Mouse (Mus musculus): ENCODE results near the gene Foxf1. TPM values are rescaled to one million over a fixed set of nuclear protein-coding genes. Genes with fewer than 3 reads are reported as not detected.

Foxf1 gene
- total RNA-seq, 2 experiments from 2014 or later: 1.4 to 1.7 TPM

DNA sequence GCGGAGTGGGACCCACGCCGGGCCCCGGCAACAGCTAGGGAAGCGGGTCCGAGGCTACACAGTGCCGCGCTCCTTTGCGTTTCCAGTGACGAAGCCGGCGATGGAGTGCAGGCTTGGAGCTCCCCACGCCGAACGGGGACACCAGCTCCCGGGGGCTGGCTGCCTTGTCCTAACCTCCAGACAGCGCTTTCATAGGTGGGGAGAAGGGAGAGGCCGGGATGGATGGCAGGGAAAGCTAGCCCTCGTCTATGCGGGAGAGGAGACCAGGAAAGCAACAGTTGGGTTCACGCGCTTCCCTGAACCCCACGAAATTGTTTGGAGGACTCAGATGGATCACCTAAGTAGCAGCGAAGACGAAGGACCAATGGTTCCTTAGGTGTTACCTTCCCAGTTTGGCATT lies 30.9 kb downstream of the Foxf1 start:
- no peak for DNase-seq

DNA sequence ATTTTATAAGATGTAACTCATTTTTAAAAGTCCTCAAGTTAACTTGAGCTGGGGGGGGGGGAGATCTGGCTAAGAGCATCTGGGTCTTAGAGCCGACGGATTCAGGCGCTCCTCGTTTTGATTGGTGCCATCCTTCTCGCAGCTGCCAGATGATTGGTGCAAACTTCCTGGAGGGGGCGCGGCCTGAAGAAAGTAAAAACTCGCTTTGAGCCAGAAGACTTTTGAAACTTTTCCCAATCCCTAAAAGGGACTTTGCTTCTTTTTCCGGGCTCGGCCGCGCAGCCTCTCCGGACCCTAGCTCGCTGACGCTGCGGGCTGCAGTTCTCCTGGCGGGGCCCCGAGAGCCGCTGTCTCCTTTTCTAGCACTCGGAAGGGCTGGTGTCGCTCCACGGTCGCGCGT lies 31.8 kb downstream of the Foxf1 start, which contains the start of gene Foxc2:
Gene Foxc2 (plus strand): TSS at position 224 of the 400 bp plus-strand sequence.
- peak; percentile 87 for DNase-seq

DNA sequence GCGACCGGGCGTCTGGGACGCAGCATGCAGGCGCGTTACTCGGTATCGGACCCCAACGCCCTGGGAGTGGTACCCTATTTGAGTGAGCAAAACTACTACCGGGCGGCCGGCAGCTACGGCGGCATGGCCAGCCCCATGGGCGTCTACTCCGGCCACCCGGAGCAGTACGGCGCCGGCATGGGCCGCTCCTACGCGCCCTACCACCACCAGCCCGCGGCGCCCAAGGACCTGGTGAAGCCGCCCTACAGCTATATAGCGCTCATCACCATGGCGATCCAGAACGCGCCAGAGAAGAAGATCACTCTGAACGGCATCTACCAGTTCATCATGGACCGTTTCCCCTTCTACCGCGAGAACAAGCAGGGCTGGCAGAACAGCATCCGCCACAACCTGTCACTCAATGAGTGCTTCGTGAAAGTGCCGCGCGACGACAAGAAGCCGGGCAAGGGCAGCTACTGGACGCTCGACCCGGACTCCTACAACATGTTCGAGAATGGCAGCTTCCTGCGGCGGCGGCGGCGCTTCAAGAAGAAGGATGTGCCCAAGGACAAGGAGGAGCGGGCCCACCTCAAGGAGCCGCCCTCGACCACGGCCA lies 32.5 kb downstream of the Foxf1 start:
- DNase-seq: peak; percentile 38

- no peak for DNase-seq
Measured at GRCm38 (mm10) chr8:121117186-121117651, 33.0 kb downstream of the Foxf1 start.

DNA sequence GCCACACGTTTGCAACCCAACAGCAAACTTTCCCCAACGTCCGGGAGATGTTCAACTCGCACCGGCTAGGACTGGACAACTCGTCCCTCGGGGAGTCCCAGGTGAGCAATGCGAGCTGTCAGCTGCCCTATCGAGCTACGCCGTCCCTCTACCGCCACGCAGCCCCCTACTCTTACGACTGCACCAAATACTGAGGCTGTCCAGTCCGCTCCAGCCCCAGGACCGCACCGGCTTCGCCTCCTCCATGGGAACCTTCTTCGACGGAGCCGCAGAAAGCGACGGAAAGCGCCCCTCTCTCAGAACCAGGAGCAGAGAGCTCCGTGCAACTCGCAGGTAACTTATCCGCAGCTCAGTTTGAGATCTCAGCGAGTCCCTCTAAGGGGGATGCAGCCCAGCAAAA lies 33.7 kb downstream of the Foxf1 start:
- DNase-seq: no peak

DNA sequence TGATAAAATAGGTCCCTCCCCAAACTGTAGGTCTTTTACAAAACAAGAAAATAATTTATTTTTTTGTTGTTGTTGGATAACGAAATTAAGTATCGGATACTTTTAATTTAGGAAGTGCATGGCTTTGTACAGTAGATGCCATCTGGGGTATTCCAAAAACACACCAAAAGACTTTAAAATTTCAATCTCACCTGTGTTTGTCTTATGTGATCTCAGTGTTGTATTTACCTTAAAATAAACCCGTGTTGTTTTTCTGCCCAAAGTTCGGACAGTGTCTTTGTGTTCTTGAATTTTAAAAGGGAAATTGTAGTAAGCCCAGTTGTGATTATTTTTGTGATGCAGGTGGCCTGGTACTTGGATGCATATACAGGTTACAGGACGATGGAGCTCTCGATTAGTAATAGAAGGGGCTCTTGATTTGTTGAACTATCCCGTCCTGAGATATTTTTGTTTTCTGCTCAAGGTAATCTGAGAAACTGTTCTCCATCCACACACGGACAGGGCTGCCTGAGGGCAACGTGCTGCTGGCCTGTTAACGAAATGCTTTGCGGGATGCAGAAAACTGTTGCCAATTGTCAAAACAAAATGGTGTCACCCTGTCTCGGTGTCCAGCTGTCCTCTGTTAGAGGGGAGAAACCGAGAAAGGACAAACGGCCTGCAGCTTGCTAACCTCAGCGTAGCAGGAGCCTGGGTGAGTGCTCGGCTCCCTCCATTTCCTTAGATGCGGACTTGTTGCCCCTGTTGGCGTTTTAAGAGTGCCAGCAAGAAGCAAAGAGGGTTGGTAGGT lies 34.6 kb downstream of the Foxf1 start:
- no peak for DNase-seq

DNA sequence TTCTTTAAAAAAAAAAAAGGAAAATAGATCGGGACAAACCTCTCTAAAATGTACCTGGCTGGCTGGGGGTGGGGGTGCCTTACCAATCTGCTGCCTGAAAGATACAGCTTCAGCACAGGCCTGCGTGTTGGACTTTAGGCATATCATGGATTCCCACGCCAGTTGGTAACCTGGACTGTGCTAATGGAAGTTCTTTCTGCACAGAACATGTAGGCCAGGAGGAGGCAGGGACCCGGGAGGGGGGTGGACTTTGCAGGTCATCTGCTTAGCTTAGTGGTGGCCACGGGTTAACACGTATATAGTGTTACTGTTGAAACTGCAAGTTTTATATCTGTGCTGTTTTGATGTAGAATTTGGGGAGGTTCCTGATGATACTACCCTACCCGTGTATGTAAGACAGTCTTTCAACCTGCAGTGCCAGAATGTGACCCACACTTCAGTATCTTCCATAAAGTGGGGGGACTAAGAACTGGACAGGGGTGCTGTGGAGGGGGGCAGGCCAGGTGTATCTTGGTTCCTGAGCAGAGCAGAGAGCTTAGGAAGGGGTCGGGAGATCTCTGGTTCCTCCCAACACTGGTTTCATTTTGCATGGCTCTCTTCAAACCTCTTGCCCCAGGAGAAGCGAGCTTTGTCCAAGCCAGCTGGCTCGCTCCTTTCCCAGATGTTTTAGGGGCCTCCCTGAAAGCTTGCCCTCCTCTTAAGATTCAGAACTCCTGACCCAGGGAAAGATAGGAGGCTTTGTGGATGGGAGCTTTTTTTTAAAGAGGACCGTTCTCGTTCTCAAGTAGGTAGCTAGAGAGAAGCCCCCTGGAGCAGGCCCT lies 35.7 kb downstream of the Foxf1 start:
- DNase-seq: no peak

DNA sequence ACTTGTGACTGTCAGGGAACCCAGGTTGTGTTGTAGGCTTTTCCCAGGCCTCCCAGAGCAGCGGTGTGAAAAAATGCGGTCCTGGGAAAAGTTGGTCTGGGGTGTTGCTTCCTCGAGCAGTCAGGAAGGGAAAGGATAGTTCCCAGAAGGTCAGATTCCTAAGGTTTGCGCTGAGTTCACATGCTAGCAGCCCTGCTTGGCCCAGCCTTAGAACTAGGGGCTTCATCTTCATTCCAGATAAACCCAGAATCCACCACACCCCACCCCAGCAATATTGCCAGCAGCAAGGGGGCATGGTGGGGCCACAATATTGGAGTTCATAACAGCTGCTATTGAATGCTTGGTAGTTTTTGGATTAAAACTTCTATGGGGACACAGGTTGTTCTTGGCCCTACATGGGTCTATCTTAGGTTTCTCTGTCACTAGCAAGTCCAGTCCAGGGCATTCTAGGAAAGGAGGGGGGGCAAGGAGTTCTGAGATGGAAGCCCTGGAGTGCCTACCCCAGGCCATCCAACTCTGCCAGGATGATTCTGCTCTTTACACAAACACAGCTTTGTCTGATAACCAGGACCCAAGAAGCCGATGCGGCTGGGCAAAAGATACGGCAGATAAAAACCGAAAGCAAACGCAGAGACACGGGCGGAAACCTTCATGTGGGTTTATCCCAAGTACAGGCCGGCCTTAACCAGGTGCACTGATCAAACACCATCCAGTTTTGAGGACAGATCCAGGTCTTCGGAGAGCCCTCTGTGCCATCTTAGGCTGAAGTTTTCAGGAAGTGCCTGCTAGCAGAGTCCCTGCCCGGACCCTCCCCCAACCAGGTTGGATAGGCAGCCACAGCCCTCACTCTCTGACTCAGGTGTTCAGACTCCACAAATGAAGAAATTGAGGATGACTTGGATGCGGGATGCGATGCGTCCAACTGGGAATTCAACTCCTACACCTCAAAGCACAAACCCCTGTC lies 36.6 kb downstream of the Foxf1 start:
- no peak for DNase-seq

DNA sequence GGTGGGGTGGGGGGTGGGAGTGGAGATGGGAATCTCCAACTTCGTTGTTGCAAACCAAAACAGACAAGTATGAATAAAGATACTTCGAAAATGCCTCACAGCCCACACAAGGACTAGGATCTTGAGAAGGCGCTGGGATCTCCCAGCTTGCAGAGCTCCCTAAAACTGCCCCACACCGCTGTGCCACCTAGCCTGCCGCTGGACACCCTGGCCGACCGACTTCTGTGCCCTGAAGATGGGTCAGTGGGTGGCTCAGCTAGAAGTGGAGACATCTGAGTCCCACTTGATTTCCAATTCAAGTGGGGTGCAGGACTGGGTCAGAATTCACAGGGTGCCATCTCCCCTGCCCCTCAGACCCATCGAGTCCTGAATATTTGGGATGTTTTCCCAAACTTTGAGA lies 37.5 kb downstream of the Foxf1 start:
- DNase-seq: no peak

- no peak for DNase-seq
Measured at GRCm38 (mm10) chr8:121122368-121122767, 38.2 kb downstream of the Foxf1 start.

- no peak for DNase-seq
Measured at GRCm38 (mm10) chr8:121123113-121123512, 38.9 kb downstream of the Foxf1 start.

DNA sequence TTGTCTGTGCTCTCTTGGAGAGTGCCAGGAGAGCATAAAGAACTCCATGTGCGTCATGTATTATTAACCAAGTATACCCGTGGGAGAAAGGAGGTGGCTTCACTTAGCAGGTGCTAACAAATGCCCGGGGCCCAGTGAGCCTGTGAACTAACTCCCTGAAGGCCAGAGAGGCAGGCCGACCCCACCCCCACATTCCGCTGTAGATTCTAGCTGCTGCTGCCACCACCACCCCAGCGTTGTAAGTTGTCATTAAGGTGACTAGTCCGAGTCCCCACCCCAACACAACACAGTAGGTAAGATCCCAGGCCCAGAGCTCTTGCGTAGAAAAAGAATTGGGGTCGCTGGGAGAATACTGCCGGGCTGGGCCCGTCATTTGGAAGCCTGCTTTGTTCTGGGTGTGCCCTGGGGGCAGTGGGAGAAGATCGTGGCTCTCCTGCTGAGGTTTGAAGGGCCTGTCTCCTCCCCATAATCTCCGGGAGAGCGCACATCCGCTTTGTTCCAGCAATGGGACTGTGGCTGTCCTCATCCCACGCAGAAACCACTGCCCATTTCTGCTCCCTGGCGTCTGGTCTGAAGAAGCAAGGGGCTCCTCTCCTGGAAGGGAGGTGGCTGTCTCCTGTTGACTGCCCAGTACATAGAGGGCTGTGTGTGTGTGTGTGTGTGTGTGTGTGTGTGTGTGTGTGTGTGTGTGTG lies 40.5 kb downstream of the Foxf1 start:
- DNase-seq: no peak

DNA sequence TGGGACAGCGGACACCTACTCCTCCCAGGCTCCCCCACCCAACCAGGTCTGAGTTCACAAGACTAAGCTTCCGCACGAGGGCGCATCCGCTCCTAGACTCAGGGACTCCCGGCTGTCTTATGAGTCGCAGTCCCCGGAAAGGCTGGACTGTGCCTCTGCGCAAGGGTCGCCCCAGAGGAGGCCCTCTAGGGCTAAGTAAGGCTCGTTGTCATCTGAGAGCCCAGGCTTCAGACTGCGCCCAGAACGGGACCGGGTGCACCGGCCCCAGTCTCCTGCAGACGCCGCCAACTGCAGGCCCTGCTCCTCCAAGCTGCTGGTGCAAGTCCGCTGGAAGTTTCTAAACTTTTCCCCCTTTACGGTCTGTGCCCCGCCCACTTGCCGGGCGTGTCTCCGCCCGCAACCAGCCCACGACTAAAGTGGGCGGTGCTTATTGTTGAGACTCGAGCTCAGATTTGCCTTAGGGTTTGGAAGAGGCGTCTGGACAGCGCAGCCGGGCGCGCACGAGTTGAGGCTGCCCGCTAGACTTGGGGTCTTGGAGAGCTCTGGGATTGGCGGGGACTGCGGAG lies 41.2 kb downstream of the Foxf1 start:
- DNase-seq: peak; percentile 73

DNA sequence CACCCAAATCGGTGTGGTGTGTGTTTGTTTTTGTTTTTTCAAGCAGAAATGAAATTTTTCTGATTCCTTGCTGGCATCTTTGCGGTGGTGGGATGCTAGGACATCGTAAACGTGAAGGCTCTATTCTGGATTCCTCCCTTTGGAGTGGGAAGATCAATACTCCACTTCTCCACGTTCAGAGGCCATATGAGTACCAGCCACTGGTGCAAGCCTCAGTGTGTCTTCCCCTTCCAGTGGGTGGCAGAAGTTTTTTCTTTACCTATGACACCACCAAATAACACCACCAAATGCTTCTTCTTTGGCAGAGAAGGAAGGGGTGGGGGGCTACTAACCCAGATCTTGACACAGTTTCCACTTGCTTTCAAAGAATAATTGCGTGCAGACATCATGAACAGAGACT lies 42.0 kb downstream of the Foxf1 start:
- DNase-seq: no peak

DNA sequence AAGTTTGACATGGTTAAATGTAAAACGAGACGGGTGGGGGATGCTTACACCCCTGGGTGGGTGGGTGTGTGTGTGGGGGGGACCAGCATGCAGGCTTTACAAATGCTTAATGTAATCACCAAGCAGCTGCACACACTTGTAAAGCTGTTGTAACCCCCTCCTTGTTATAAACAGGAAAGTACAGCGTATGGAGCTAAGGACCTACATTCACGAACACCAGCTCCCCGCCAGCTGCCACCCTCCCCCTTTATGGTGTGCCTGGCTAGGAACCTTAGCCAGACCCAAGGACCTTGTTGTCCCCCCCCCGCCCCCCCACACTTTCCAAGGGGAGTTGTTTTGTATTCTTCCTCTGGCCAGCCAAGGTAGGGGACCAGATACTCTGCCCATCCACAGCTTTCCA lies 42.5 kb downstream of the Foxf1 start:
- DNase-seq: no peak

DNA sequence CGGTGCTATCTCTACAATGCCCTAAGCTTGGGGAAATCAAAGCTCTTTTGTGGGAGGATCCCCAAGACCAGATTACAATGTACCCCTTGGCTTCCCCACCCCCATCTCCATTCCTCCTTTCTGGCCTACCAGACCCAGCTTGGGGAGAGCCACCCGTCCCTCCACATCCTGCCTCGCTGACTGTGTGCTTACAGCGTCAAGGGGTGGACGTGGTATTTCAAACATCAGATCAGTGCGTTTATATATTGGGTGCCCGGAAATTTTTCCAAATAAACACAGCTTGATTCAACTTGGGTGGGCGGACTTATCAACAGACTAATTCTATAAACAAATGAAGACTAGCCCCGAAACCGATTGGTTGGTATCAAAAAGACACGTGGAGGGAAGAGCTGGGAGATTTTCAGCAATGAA lies 43.1 kb downstream of the Foxf1 start:
- no peak for DNase-seq

DNA sequence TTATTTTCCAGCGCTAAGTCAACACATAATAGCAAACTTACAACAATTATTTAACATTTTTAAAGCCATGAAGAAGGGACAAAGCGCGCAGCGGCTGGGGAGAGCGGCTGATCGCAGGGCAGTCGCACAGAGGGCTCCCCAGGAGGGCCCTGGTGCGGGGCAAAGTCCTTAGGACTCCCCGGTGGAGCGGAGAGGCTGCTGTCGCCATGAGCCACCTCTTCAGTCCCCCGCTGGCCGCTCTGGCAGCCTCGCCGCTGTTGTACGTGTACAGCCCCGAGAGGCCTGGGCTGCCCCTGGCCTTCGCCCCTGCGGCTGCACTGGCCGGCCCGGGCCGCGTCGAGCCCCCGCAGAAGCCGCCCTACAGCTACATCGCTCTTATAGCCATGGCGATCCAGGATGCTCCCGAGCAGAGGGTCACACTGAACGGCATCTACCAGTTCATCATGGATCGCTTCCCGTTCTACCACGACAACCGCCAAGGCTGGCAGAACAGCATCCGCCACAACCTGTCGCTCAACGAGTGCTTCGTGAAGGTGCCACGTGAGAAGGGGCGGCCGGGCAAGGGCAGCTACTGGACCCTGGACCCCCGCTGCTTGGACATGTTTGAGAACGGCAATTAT lies 43.7 kb downstream of the Foxf1 start, which contains the start of gene Foxl1:
Gene Foxl1 (plus strand): TSS at position 185 of the 620 bp plus-strand sequence.
- no peak for DNase-seq

- DNase-seq: no peak
Measured at GRCm38 (mm10) chr8:121128531-121129264, 44.5 kb downstream of the Foxf1 start.

DNA sequence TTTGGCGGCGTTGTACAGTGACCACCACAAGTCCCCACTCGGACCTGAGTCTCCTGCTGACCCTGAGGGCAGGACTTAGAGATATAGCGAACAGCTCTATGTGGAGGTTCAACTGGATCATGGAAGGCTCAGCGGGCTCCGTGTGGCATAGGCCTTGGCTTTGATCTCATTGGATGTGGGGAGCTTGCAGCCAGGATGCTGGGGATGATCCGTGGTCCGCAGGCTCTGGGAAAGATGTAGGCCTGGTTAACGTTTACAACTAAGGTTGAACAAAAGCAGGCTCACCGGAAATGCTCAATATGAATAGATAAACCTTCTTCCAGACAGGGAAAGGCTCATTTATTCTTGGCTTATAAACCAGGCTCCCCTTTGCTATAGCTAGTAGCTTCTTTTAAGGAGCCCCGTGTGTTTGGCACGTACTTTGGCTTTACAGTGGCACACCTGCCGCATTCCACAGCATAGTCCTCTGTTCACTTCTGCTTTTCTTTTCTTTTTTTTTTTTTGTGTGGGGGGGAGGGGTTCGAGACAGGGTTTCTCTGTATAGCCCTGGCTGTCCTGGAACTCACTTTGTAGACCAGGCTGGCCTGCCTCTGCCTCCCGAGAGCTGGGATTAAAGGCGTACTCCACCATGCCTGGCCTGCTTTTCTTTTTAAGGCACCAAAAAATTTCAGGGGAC lies 45.2 kb downstream of the Foxf1 start:
- DNase-seq: no peak

Data from adrenal gland, postnatal 10 days (tissue).